Mouse (Mus musculus) activated CD4-positive, CD25-positive, alpha-beta regulatory T cell, adult 4 months (primary cell): ENCODE measurements at regions not wholly inside any gene's neighbourhood (a gene's known extent, or its start where the extent isn't known, plus 50 kb on each side); places are given as distances from the start of the nearest gene placed in this dataset.

Experiments used
- ATAC-seq: one replicate; pipeline ENCODE4 v1.8.0; 2017

- ATAC-seq: no peak
These were observed 243.7 kb downstream of the Fam49a start for GRCm38 (mm10) chr12:12505590-12505989.

- no peak for ATAC-seq
These were observed 238.0 kb downstream of the Fam49a start for GRCm38 (mm10) chr12:12499903-12500302.

- no peak for ATAC-seq
These were observed 236.7 kb downstream of the Fam49a start for GRCm38 (mm10) chr12:12498621-12499020.

- no peak for ATAC-seq
These were observed 235.4 kb downstream of the Fam49a start for GRCm38 (mm10) chr12:12497277-12497841.

GRCm38 (mm10) chr12:12496593-12497141, 234.7 kb downstream of the Fam49a start:
- no peak for ATAC-seq

- ATAC-seq: no peak
These were observed 228.2 kb downstream of the Fam49a start for GRCm38 (mm10) chr12:12490173-12490572.

- ATAC-seq: no peak
These were observed 226.2 kb downstream of the Fam49a start for GRCm38 (mm10) chr12:12488090-12488489.

- no peak for ATAC-seq
These were observed 224.9 kb downstream of the Fam49a start for GRCm38 (mm10) chr12:12486656-12487356.

GRCm38 (mm10) chr12:12484921-12485680, 223.2 kb downstream of the Fam49a start:
- no peak for ATAC-seq

GRCm38 (mm10) chr12:12480451-12480850, 218.5 kb downstream of the Fam49a start:
- no peak for ATAC-seq

- ATAC-seq: no peak
These were observed 190.1 kb downstream of the Fam49a start for GRCm38 (mm10) chr12:12452086-12452485.

- no peak for ATAC-seq
These were observed 184.8 kb downstream of the Fam49a start for GRCm38 (mm10) chr12:12446768-12447167.

GRCm38 (mm10) chr12:12446281-12446680, 184.3 kb downstream of the Fam49a start:
- ATAC-seq: no peak

- no peak for ATAC-seq
These were observed 180.9 kb downstream of the Fam49a start for GRCm38 (mm10) chr12:12442872-12443271.

- ATAC-seq: no peak
These were observed 174.4 kb downstream of the Fam49a start for GRCm38 (mm10) chr12:12436379-12436778.

GRCm38 (mm10) chr12:12432597-12432996, 170.7 kb downstream of the Fam49a start:
- ATAC-seq: no peak
